Mouse (Mus musculus) embryonic fibroblast, embryonic 13.5 days (primary cell): ENCODE measurements around the gene A2ml1. TPM values are rescaled to one million over a fixed set of nuclear protein-coding genes. Genes with fewer than 3 reads are reported as not detected.

Experiments
- H3K27ac ChIP-seq: 2 replicates; pipeline ENCODE4 v1.5.1; 2012; ENCODE audit warnings: low read length, control low read depth, inconsistent platforms; ENCODE audit not compliant: insufficient read depth
- H3K4me1 ChIP-seq: 2 replicates; pipeline ENCODE4 v1.6.1; 2011; ENCODE audit warnings: low read length; ENCODE audit not compliant: control insufficient read depth, insufficient read depth
- H3K4me3 ChIP-seq: 2 replicates; pipeline ENCODE4 v1.5.1; 2011; ENCODE audit warnings: mild to moderate bottlenecking, control low read depth, low read length; ENCODE audit not compliant: insufficient read depth
- CTCF ChIP-seq: IDR thresholded peaks from 2 replicates; pipeline ENCODE4 v1.5.1; 2011; ENCODE audit warnings: mild to moderate bottlenecking, control low read depth, low read length, moderate library complexity, borderline replicate concordance; ENCODE audit not compliant: insufficient read depth
- POLR2A ChIP-seq: IDR thresholded peaks from 2 replicates; pipeline ENCODE4 v1.6.1; 2011; ENCODE audit warnings: low read depth, mild to moderate bottlenecking, control low read depth, low read length, moderate library complexity
- polyA plus RNA-seq: library from polyadenylated mRNA; stranded (reverse); fragments of >200 nt; gene quantifications from 2 replicates; pipeline ENCODE4 v1.2.4, GENCODE M21; 2011; ENCODE audit warnings: low read depth; ENCODE audit not compliant: missing spikeins, insufficient read length

A2ml1 gene
- polyA plus RNA-seq, 1 experiment = not detected

GRCm38 (mm10) chr6:128554049-128554448 is 27.4 kb downstream of the A2ml1 start:
- Histone ChIP-seq H3K4me1 (no peaks in the 10 kb centered on the region), H3K27ac (no peak overlapping the region), H3K4me3 (no peak overlapping the region)
- TF ChIP-seq CTCF (no peak), POLR2A (no peak)

- Histone ChIP-seq H3K4me3 (no peak overlapping the region), H3K27ac (no peak overlapping the region), H3K4me1 (no peaks in the 10 kb centered on the region)
- TF ChIP-seq POLR2A (no peak), CTCF (no peak)
These were observed 31.6 kb downstream of the A2ml1 start for GRCm38 (mm10) chr6:128549463-128550452.

GRCm38 (mm10) chr6:128548532-128548931 is 32.9 kb downstream of the A2ml1 start:
- H3K27ac ChIP-seq = no peak overlapping the region
- no peaks in the 10 kb centered on the region for H3K4me1 ChIP-seq
- TF ChIP-seq CTCF = no peak
- TF ChIP-seq POLR2A = no peak
- no peak overlapping the region for H3K4me3 ChIP-seq

- TF ChIP-seq CTCF (no peak), POLR2A (no peak)
- Histone ChIP-seq H3K27ac (no peak overlapping the region), H3K4me1 (no peaks in the 10 kb centered on the region), H3K4me3 (no peak overlapping the region)
These were observed 36.0 kb downstream of the A2ml1 start for GRCm38 (mm10) chr6:128545402-128545801.

- TF ChIP-seq POLR2A = no peak
- no peak for TF ChIP-seq CTCF
- H3K4me3 ChIP-seq = no peak overlapping the region
- H3K27ac ChIP-seq = no peak overlapping the region
- H3K4me1 ChIP-seq = no peaks in the 10 kb centered on the region
These were observed 38.2 kb downstream of the A2ml1 start for GRCm38 (mm10) chr6:128543226-128543625.

GRCm38 (mm10) chr6:128535250-128535649 is 46.2 kb downstream of the A2ml1 start:
- no peak for TF ChIP-seq POLR2A
- no peak for TF ChIP-seq CTCF
- no peaks in the 10 kb centered on the region for H3K4me1 ChIP-seq
- H3K4me3 ChIP-seq = no peak overlapping the region
- no peak overlapping the region for H3K27ac ChIP-seq

- no peak for TF ChIP-seq POLR2A
- no peak for TF ChIP-seq CTCF
- Histone ChIP-seq H3K4me3 (no peak overlapping the region), H3K4me1 (no peaks in the 10 kb centered on the region), H3K27ac (no peak overlapping the region)
These were observed 48.1 kb downstream of the A2ml1 start for GRCm38 (mm10) chr6:128533296-128533695.

GRCm38 (mm10) chr6:128532701-128533100 is 48.7 kb downstream of the A2ml1 start:
- H3K4me1 ChIP-seq = no peaks in the 10 kb centered on the region
- no peak overlapping the region for H3K4me3 ChIP-seq
- TF ChIP-seq POLR2A (no peak), CTCF (no peak)
- no peak overlapping the region for H3K27ac ChIP-seq

GRCm38 (mm10) chr6:128528491-128528890 is 52.9 kb downstream of the A2ml1 start:
- no peak overlapping the region for H3K27ac ChIP-seq
- TF ChIP-seq CTCF (no peak), POLR2A (no peak)
- no peak overlapping the region for H3K4me3 ChIP-seq
- H3K4me1 ChIP-seq = no peaks in the 10 kb centered on the region

- H3K27ac ChIP-seq = no peak overlapping the region
- TF ChIP-seq POLR2A (no peak), CTCF (no peak)
- H3K4me1 ChIP-seq = no peaks in the 10 kb centered on the region
- H3K4me3 ChIP-seq = no peak overlapping the region
These were observed 54.3 kb downstream of the A2ml1 start for GRCm38 (mm10) chr6:128527110-128527509.
